Mouse (Mus musculus) CH12.LX (cell line): Measurements from ENCODE around the gene Kncn. TPM values are rescaled to one million over a fixed set of nuclear protein-coding genes. Genes with fewer than 3 reads are reported as not detected.

ENCODE experiments used
- DNase-seq: peaks from one replicate; pipeline ENCODE4 v3.0.0-alpha.2; 2013; ENCODE audit errors: extremely low read depth
- H3K27ac ChIP-seq: 2 replicates; pipeline ENCODE4 v1.5.1; 2012; ENCODE audit warnings: low read depth, mild to moderate bottlenecking, control low read depth, moderate library complexity; ENCODE audit not compliant: insufficient read depth
- H3K27me3 ChIP-seq: replicated peaks from 2 replicates; pipeline ENCODE3; 2012; ENCODE audit warnings: inconsistent platforms
- H3K36me3 ChIP-seq, 2 experiments: replicated peaks in 1 of 2; 2 replicates each; pipeline versions ENCODE3 to v1.6.1; 2012; ENCODE audit warnings: inconsistent platforms in 1 of 2, low read length in 1 of 2, mild to moderate bottlenecking in 1 of 2, mixed read lengths in 1 of 2, moderate library complexity in 1 of 2; ENCODE audit not compliant: control insufficient read depth in 1 of 2, insufficient read depth in 1 of 2
- H3K4me1 ChIP-seq, 2 experiments: 2 replicates each; pipeline ENCODE4 v1.6.1; 2012; ENCODE audit warnings: inconsistent platforms in 1 of 2, moderate library complexity in 1 of 2; ENCODE audit not compliant: insufficient read depth in 2 of 2, control insufficient read depth in 1 of 2
- H3K4me2 ChIP-seq: 2 replicates; pipeline ENCODE4 v1.6.1; 2012; ENCODE audit warnings: low read depth, mild to moderate bottlenecking, control low read depth; ENCODE audit not compliant: poor library complexity, insufficient read depth, severe bottlenecking
- H3K4me3 ChIP-seq, 3 experiments: fragments of 150-350 bp in 1 of 3; sonication (generic) in 1 of 3; replicated peaks in 1 of 3; 2 replicates each; pipeline versions ENCODE3 to v1.5.1; 2011 to 2012; ENCODE audit warnings: low read depth in 2 of 3, low read length in 2 of 3, mild to moderate bottlenecking in 2 of 3, moderate library complexity in 2 of 3, control low read depth in 1 of 3, improper control_type of control experiment in 1 of 3, inconsistent platforms in 1 of 3, mixed read lengths in 1 of 3; ENCODE audit not compliant: poor library complexity in 1 of 3
- H3K79me2 ChIP-seq: replicated peaks from 2 replicates; pipeline ENCODE4 v1.6.1; 2012; ENCODE audit warnings: mild to moderate bottlenecking, moderate library complexity; ENCODE audit not compliant: control insufficient read depth, poor library complexity, insufficient read depth, severe bottlenecking; ENCODE audit errors: extremely low read depth
- H3K9ac ChIP-seq: 2 replicates; pipeline ENCODE4 v1.6.1; 2012; ENCODE audit warnings: low read depth, mild to moderate bottlenecking, control low read depth, moderate library complexity; ENCODE audit not compliant: insufficient read depth
- H3K9me3 ChIP-seq: replicated peaks from 2 replicates; pipeline ENCODE3; 2012; ENCODE audit warnings: low read length, inconsistent platforms, mixed read lengths
- BHLHE40 ChIP-seq: IDR thresholded peaks from 2 replicates; pipeline ENCODE4 v1.6.1; 2011; ENCODE audit warnings: mild to moderate bottlenecking, low read depth, low read length, improper control_type of control experiment
- CHD2 ChIP-seq: IDR thresholded peaks from 2 replicates; pipeline ENCODE4 v1.6.1; 2011; ENCODE audit warnings: low read length, improper control_type of control experiment
- CTCF ChIP-seq, 2 experiments: IDR thresholded peaks in 1 of 2; conservative IDR thresholded peaks in 1 of 2; 2 replicates each; pipeline ENCODE4 v1.5.1; 2011 to 2012; ENCODE audit warnings: low read depth in 2 of 2, low read length in 2 of 2, improper control_type of control experiment in 1 of 2, inconsistent platforms in 1 of 2, mild to moderate bottlenecking in 1 of 2, moderate library complexity in 1 of 2
- ELF1 ChIP-seq: IDR thresholded peaks from 2 replicates; pipeline ENCODE4 v1.6.1; 2014; ENCODE audit warnings: low read depth, mild to moderate bottlenecking, inconsistent platforms, low read length, improper control_type of control experiment
- EP300 ChIP-seq: IDR thresholded peaks from 2 replicates; pipeline ENCODE4 v1.6.1; 2011; ENCODE audit warnings: low read length, improper control_type of control experiment
- ETS1 ChIP-seq: conservative IDR thresholded peaks from 2 replicates; pipeline ENCODE4 v1.6.1; 2012; ENCODE audit warnings: low read depth, mild to moderate bottlenecking, inconsistent platforms, low read length, improper control_type of control experiment, moderate library complexity
- GABPA ChIP-seq: IDR thresholded peaks from 2 replicates; pipeline ENCODE4 v1.6.1; 2012; ENCODE audit warnings: low read depth, low read length, improper control_type of control experiment, inconsistent platforms; ENCODE audit not compliant: insufficient replicate concordance
- HCFC1 ChIP-seq: IDR thresholded peaks from 2 replicates; pipeline ENCODE4 v1.6.1; 2012; ENCODE audit warnings: low read depth, mild to moderate bottlenecking, inconsistent platforms, low read length, improper control_type of control experiment
- IRF4 ChIP-seq: IDR thresholded peaks from 2 replicates; pipeline ENCODE4 v1.6.1; 2014; ENCODE audit warnings: low read depth, mild to moderate bottlenecking, inconsistent platforms, low read length, improper control_type of control experiment
- JUN ChIP-seq: IDR thresholded peaks from 2 replicates; pipeline ENCODE4 v1.6.1; 2011; ENCODE audit warnings: low read depth, mild to moderate bottlenecking, low read length, improper control_type of control experiment, moderate library complexity; ENCODE audit not compliant: insufficient read depth
- MAFK ChIP-seq: IDR thresholded peaks from 2 replicates; pipeline ENCODE4 v1.6.1; 2011; ENCODE audit warnings: low read length, improper control_type of control experiment; ENCODE audit not compliant: insufficient replicate concordance
- MAX ChIP-seq: IDR thresholded peaks from 2 replicates; pipeline ENCODE4 v1.6.1; 2011; ENCODE audit warnings: low read length, improper control_type of control experiment
- MEF2A ChIP-seq: IDR thresholded peaks from 2 replicates; pipeline ENCODE4 v1.6.1; 2014; ENCODE audit warnings: low read depth, mild to moderate bottlenecking, inconsistent platforms, low read length, improper control_type of control experiment, borderline replicate concordance
- NELFE ChIP-seq: IDR thresholded peaks from 2 replicates; pipeline ENCODE4 v1.6.1; 2011; ENCODE audit warnings: low read depth, low read length, improper control_type of control experiment
- NRF1 ChIP-seq: IDR thresholded peaks from 2 replicates; pipeline ENCODE4 v1.6.1; 2014; ENCODE audit warnings: low read depth, mild to moderate bottlenecking, inconsistent platforms, low read length, improper control_type of control experiment, moderate library complexity
- PAX5 ChIP-seq: IDR thresholded peaks from 2 replicates; pipeline ENCODE4 v1.6.1; 2012; ENCODE audit warnings: low read length, inconsistent platforms, mixed read lengths
- POLR2AphosphoS2 ChIP-seq: IDR thresholded peaks from 2 replicates; pipeline ENCODE4 v1.6.1; 2011; ENCODE audit warnings: low read depth, low read length, improper control_type of control experiment
- RAD21 ChIP-seq: IDR thresholded peaks from 2 replicates; pipeline ENCODE4 v1.6.1; 2011; ENCODE audit warnings: low read depth, mild to moderate bottlenecking, low read length, improper control_type of control experiment, moderate library complexity
- SIN3A ChIP-seq: IDR thresholded peaks from 2 replicates; pipeline ENCODE4 v1.6.1; 2012; ENCODE audit warnings: low read length, improper control_type of control experiment, inconsistent platforms
- SMC3 ChIP-seq: IDR thresholded peaks from 2 replicates; pipeline ENCODE4 v1.6.1; 2011; ENCODE audit warnings: low read depth, low read length, improper control_type of control experiment
- TBP ChIP-seq: conservative IDR thresholded peaks from 2 replicates; pipeline ENCODE4 v1.6.1; 2011; ENCODE audit warnings: low read depth, low read length, improper control_type of control experiment
- TCF12 ChIP-seq: IDR thresholded peaks from 2 replicates; pipeline ENCODE4 v1.6.1; 2014; ENCODE audit warnings: low read depth, mild to moderate bottlenecking, inconsistent platforms, low read length, improper control_type of control experiment
- UBTF ChIP-seq: IDR thresholded peaks from 2 replicates; pipeline ENCODE4 v1.6.1; 2012; ENCODE audit warnings: low read depth, mild to moderate bottlenecking, inconsistent platforms, low read length, improper control_type of control experiment, moderate library complexity
- ZC3H11A ChIP-seq: IDR thresholded peaks from 2 replicates; pipeline ENCODE4 v1.6.1; 2012; ENCODE audit warnings: low read depth, mild to moderate bottlenecking, inconsistent platforms, low read length, improper control_type of control experiment
- ZKSCAN1 ChIP-seq: IDR thresholded peaks from 2 replicates; pipeline ENCODE4 v1.6.1; 2012; ENCODE audit warnings: low read depth, inconsistent platforms, low read length, improper control_type of control experiment, borderline replicate concordance
- ZNF384 ChIP-seq: IDR thresholded peaks from 2 replicates; pipeline ENCODE4 v1.6.1; 2012; ENCODE audit warnings: low read depth, low read length, improper control_type of control experiment, inconsistent platforms
- dilution Hi-C: fragments of 300-500 bp; cut with MboI; formaldehyde crosslinking; loops from 2 replicates; pipeline ENCODE4 v1.14.3; 2020; ENCODE audit warnings: low sequenced_read_pairs; ENCODE audit not compliant: extremely low pct_unique_long_range_greater_than_20kb, extremely low pct_ligation_motif_present
- in situ Hi-C: fragments of 300-500 bp; cut with MboI; formaldehyde crosslinking; loops from 3 replicates; pipeline ENCODE4 v1.14.3; 2019; ENCODE audit warnings: low sequenced_read_pairs, low pct_ligation_motif_present, low pct_unique_long_range_greater_than_20kb, mixed read lengths
- polyA plus RNA-seq: library from polyadenylated mRNA; unstranded; fragments of >175 nt; gene quantifications from 2 replicates; pipeline ENCODE4 v1.2.1, GENCODE M21; 2012; ENCODE audit warnings: low read depth; ENCODE audit not compliant: insufficient read length
- total RNA-seq, 2 experiments: library from RNA; depleted of rRNA; stranded (reverse); fragments of 300-350 nt in 1 of 2; fragments of >200 nt in 1 of 2; gene quantifications; 2 replicates each; pipeline ENCODE4 v1.2.3; 2012 to 2014

Kncn gene
- total and polyA plus RNA-seq, 3 experiments = not detected

GRCm38 (mm10) chr4:115894281-115894680 lies 10.1 kb downstream of the Kncn start:
- dilution Hi-C loops = no loop called here

DNA sequence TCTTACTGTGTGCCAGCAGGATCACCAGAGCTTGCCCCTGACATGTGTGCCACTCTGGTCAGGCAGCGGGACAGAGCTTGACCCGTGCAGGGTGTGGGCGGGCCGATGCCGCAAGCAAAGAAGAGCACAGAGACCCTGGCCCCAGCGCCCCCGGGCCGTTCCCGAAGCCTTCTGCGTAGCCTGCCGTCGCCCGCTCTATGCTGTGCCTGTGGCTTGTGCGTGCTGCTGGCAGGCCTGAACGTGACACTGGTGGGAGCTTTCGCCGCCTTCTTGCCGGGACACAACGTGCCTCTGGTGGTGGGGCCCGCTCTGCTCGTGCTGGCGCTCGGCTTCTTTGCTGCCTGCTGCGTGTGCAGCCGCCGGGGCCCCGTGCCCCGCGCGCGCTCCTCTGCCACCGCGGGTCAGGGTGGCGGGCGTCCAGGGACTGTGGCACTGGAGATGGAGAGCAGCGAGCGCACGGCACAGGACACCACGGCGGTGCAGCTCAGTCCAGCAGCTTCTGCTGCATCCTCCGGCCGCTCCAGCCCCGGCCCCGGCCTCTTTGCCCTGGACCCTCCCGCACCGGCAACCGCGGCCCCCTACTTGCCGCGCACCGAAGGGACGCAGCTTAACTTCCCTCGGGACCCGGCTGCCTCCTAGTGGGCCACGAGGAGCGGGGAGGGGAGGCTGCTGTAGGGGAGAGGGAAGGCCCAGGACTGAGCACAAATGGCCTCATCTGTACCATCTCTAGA lies 13.9 kb downstream of the Kncn start:
- dilution Hi-C loops = no loop called here
- DNase-seq = no peak

More at GRCm38 (mm10) chr4:115894281-115894680, 10.1 kb downstream of the Kncn start:
- no peaks in the 10 kb centered on the region for H3K9me3 ChIP-seq
- no peak overlapping the region for H3K9ac ChIP-seq
- H3K27me3 ChIP-seq = peaks cover 80% of the 10 kb centered on the region
- H3K4me1 ChIP-seq = no peaks in the 10 kb centered on the region; a peak in 1 of 4 replicates
- no peaks in the 10 kb centered on the region for H3K36me3 ChIP-seq
- in situ Hi-C loops = loop anchor here (10.0 kb wide), 1 partner anchor 159 kb away; the partner anchor contains the start of gene Efcab14
- no peak overlapping the region for H3K4me3 ChIP-seq
- no peak for TF ChIP-seq IRF4
- TF ChIP-seq MEF2A = no peak
- no peaks in the 10 kb centered on the region for H3K79me2 ChIP-seq
- no peak overlapping the region for H3K27ac ChIP-seq
- no peak overlapping the region for H3K4me2 ChIP-seq
- DNase-seq = no peak

DNA sequence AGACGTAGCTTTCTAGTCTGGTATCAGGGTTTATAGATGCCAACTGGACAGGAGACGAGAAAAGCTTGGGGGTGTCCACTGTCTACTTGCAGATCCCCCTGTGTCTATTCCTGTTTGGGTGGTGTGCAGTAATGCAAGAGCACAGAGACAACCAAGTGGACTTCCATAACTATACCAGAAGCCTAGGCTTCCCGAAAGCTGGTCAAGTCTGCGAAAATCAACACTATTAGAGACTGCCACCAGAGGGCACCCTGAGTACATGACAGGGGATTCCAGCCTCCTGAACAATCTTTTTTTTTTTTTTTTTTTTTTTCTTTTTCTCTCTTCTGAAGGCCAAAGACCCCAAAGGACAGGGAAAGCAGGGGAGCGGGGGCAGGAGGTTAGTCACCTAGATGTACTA lies 18.6 kb downstream of the Kncn start:
- no peaks in the 10 kb centered on the region for H3K36me3 ChIP-seq
- peak; percentile 66 for DNase-seq
- dilution Hi-C loops = no loop called here
- H3K4me3 ChIP-seq = no peak overlapping the region
- H3K79me2 ChIP-seq = no peaks in the 10 kb centered on the region
- H3K9ac ChIP-seq = no peak overlapping the region
- H3K27ac ChIP-seq = no peak overlapping the region
- H3K9me3 ChIP-seq = no peaks in the 10 kb centered on the region
- H3K4me1 ChIP-seq = no peaks in the 10 kb centered on the region
- no peak for TF ChIP-seq GABPA
- TF ChIP-seq ZC3H11A = peak; percentile 65
- no peak for TF ChIP-seq BHLHE40
- no peak for TF ChIP-seq SIN3A
- no peak for TF ChIP-seq PAX5
- TF ChIP-seq RAD21 = peak; percentile 91
- TF ChIP-seq POLR2AphosphoS2 = no peak
- TF ChIP-seq NRF1 = no peak
- TF ChIP-seq ZNF384 = peak; percentile 99
- peak; percentile 94 for TF ChIP-seq SMC3
- TF ChIP-seq NELFE = no peak
- TF ChIP-seq CTCF (conservative IDR thresholded peaks at IDR 0.05 in 1 of 2, IDR thresholded peaks at IDR 0.05 in 1 of 2; ENCODE audit: low read depth in 2 of 2, low read length in 2 of 2) = peak; percentile 39 to 95
- TF ChIP-seq ELF1 = no peak
- peaks cover 86% of the 10 kb centered on the region for H3K27me3 ChIP-seq
- in situ Hi-C loops = loop anchor here (10.0 kb wide), 1 partner anchor 52 kb away; no protein-coding TSS in a partner anchor
- H3K4me2 ChIP-seq = no peak overlapping the region

More for the DNA sequence above, 13.9 kb downstream of the Kncn start:
- no peak overlapping the region for H3K4me2 ChIP-seq
- H3K9me3 ChIP-seq = no peaks in the 10 kb centered on the region
- no peak overlapping the region for H3K4me3 ChIP-seq
- H3K27ac ChIP-seq = no peak overlapping the region
- no peak overlapping the region for H3K9ac ChIP-seq
- in situ Hi-C loops = loop anchor here (10.0 kb wide), 1 partner anchor 163 kb away; the partner anchor contains the start of gene Efcab14
- H3K27me3 ChIP-seq = peaks cover 78% of the 10 kb centered on the region
- H3K79me2 ChIP-seq = no peaks in the 10 kb centered on the region
- H3K4me1 ChIP-seq = no peaks in the 10 kb centered on the region
- no peak for TF ChIP-seq ETS1
- no peak for TF ChIP-seq HCFC1
- no peak for TF ChIP-seq MAX
- TF ChIP-seq ZC3H11A = no peak
- no peak for TF ChIP-seq UBTF
- no peak for TF ChIP-seq EP300
- no peak for TF ChIP-seq CHD2
- no peak for TF ChIP-seq JUN
- no peak for TF ChIP-seq BHLHE40
- no peak for TF ChIP-seq TBP
- no peak for TF ChIP-seq NELFE
- TF ChIP-seq POLR2AphosphoS2 = no peak
- no peak for TF ChIP-seq MAFK
- no peak for TF ChIP-seq TCF12
- no peak for TF ChIP-seq ZKSCAN1
- TF ChIP-seq GABPA = no peak
- H3K36me3 ChIP-seq = no peaks in the 10 kb centered on the region
